Mouse (Mus musculus): ENCODE results near the gene Cbfa2t3.

The Cbfa2t3 gene

GRCm38 (mm10) chr8:122610209-122610608, 88.7 kb downstream of the Cbfa2t3 start:
- no peak for DNase-seq (ENCODE audit: low spot score in 2 of 2)

GRCm38 (mm10) chr8:122606810-122607209, 92.1 kb downstream of the Cbfa2t3 start:
- no peak for DNase-seq (ENCODE audit: low spot score in 2 of 2)

GRCm38 (mm10) chr8:122605367-122605766, 93.5 kb downstream of the Cbfa2t3 start:
- DNase-seq (ENCODE audit: low spot score in 2 of 2): no peak

GRCm38 (mm10) chr8:122604640-122605039, 94.3 kb downstream of the Cbfa2t3 start:
- no peak for DNase-seq (ENCODE audit: low spot score in 2 of 2)

DNA sequence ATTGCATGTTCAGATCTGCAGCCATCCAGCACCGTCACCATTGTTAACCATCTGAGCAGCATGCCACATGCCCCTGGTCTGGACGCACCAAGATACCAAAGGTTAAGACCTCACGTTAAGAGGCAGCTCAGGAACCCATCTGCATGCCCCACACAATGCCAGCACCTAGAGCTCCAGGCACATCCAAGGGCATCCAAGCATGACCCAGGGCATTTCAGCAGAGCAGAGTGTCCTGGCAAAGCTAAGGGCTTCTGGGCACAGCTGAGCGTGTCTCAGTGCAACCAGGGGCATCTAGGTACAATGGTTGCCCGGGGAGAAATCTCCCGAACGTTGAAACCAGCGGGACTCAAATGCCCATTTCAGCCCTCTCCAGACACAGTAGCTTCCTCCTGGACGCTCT, 98.2 kb downstream of the Cbfa2t3 start:
- DNase-seq (ENCODE audit: low spot score in 2 of 2): no peak

GRCm38 (mm10) chr8:122596031-122596430, 102.9 kb downstream of the Cbfa2t3 start:
- DNase-seq (ENCODE audit: low spot score in 2 of 2): no peak

DNA sequence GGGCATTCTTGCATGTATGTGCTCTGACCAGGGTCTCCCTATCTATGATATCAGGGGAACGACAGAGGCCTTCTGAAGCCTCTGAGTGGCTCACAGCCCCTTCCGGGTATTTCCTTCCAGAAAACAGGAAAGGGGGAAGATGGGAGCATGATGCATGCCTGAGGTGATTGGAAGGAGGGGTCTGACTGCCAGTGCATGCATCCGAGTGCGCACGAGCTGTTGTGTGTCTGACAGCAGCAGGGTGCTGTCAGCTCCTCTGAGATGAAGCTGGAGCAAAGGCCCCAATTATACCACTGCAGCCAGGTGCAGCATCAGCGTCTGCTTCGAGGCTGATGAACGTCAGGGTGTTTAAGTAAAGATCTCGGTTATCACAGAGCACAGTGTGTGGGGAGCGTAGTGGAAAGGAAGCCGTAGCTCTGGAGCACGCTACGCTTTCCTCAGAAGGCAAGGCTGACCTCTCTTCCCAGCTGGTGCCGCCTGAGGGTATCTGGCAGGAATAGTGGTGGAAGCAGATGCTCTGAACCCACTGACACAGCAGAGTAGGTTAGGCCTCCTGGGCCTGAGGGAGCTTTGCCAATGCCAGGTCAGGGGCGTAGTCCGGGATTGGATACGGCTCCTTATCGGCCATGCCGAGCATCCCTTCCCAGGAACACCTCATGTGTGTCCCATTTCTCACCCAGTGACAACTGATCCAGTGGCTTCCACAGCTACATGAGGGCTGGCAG, 105.0 kb downstream of the Cbfa2t3 start:
- DNase-seq (ENCODE audit: low spot score in 2 of 2): no peak

- DNase-seq (ENCODE audit: low spot score in 2 of 2): no peak
These were observed 105.7 kb downstream of the Cbfa2t3 start for GRCm38 (mm10) chr8:122593240-122593639.

DNA sequence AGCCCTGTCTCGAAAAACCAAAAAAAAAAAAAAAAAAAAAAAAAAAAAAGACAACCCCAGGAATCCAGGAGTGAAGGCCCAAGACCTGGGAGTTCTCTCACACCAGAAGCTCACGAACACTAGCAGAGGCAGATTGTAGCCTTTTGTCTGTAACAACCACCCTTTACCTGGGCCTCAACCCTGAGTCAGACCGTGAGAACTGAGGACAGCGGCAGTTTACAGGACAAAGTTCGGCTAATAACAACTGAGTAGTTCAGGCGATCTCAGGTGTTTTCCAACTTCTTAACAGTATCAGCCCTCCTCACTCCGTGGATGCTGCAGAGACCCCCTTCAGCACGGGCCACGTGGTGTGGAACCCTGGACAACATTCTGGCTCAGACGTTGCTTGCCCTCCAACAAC, 112.2 kb downstream of the Cbfa2t3 start:
- no peak for DNase-seq (ENCODE audit: low spot score in 2 of 2)

DNA sequence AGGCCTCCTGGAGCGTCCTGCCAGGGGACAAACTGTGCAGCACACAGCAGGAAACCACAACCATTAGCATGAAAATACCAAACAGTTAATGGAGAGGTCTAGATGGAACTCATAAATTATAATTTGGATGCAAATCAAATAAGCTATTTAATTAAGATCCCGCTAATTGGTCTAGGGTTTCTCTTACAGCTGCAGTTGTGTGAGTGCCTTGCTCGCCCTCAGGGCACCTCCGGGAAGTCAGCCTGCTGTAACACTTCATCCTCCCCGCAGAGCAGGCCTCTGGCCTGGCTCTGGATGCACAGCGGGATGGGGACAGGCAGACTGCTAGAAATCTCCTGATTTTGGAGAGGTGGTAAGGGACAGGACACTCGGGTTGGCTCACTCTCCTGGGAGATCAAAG, 112.7 kb downstream of the Cbfa2t3 start:
- DNase-seq (ENCODE audit: low spot score in 2 of 2): no peak

GRCm38 (mm10) chr8:122585411-122585891, 113.5 kb downstream of the Cbfa2t3 start:
- no peak for DNase-seq (ENCODE audit: low spot score in 2 of 2)

DNA sequence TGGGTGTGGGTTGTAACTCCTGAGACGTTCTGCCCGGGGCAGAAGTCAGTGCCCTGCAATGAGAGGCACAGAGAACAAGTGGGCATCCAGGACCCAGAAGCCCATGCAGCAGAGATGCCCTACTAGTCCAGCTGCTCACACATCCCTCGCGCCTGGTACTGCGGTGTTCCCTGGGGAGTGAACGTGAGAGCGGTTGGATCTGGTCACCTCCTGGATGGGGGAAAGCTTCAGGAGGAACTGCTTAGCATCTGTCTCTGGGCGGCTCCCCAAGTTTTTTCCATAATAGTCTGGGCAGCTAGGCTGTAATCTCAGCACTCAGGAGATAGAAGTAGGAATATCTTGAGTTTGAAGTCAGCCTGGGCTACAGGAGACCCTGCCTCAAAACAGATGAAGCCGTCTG, 113.9 kb downstream of the Cbfa2t3 start:
- no peak for DNase-seq (ENCODE audit: low spot score in 2 of 2)

DNA sequence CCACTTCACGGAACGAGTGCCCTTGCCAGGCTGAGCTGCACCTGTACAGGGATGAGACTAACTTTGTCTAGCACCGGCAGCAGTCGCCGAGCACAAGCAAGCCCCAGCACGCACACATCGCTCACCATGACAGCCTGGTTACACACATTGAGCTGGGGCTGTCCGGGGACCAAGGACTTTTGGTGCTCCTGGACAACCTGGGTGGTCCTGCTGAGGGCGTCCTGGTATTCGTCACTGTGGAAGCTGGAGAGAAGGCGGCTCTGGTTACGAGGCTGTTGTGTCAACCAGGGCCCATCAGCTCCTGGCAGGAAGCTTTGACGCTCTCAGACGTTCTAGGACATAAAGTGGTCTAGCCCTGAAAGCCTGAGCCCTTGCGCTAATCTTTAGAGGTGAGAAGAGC, 118.0 kb downstream of the Cbfa2t3 start:
- DNase-seq (ENCODE audit: low spot score in 2 of 2): no peak

DNA sequence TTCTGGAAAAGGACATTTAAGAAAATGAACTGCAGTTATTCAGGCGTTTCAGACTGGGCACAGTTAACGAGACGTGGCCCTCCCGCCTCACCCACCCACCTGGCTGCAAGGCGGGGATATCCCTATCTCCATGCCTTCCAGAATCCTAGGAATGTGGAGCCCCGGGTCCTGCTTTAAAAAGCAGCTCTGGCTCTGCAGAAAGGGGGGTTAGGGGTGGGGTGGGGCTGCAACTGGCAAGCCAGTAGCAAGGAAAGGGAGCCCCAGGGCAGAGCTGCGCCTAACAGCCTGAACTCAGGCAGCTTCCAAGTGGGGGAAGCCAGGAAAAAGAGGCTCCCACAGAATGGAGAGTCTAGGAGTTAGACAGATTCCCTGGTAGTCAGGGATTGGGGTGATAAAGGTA, 119.7 kb downstream of the Cbfa2t3 start:
- DNase-seq (ENCODE audit: low spot score in 2 of 2): no peak

DNA sequence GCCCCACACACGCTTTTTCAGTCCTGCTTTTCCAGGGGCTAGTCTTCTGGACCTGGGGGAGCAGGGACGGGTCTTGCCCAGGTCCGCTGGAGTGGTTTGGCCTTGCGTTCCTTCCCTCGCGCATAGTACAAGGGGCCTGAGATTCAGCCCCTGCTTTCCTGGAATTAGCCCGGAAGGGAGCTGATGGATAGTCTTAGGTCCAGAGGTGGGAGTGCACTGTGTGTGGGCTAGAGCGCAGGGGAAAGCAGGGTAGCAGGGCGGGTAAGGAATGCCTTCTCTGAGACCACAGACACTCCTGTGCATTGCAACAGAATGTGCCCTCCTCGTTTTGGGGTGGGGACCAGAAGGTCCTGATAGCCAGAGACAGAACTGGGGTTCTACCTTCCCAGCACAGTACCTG, 121.8 kb downstream of the Cbfa2t3 start:
- no peak for DNase-seq (ENCODE audit: low spot score in 2 of 2)

DNA sequence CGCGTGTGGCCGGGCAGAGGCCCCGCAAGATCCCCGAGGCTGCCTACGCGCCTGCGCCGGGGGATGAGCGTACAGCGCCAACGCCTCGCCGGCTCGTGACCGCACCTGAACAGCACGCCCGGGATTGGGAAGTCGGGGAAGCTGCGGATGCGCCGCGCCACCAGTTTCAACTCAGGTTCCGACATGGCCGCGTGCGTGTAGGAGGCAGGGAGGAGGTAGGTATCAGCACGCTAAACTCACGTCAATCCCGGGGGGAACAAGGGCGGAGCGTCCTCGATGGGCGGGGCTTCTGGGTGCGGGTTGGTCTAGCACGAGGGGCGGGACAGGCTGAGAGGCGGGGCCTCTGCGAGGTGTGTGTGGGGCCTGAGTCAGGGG, 122.3 kb downstream of the Cbfa2t3 start, which contains the start of gene Aprt:
Gene Aprt (minus strand): TSS at position 262 of the 375 bp plus-strand sequence.
- DNase-seq (ENCODE audit: low spot score in 2 of 2): peak; percentile 96 to 97

DNA sequence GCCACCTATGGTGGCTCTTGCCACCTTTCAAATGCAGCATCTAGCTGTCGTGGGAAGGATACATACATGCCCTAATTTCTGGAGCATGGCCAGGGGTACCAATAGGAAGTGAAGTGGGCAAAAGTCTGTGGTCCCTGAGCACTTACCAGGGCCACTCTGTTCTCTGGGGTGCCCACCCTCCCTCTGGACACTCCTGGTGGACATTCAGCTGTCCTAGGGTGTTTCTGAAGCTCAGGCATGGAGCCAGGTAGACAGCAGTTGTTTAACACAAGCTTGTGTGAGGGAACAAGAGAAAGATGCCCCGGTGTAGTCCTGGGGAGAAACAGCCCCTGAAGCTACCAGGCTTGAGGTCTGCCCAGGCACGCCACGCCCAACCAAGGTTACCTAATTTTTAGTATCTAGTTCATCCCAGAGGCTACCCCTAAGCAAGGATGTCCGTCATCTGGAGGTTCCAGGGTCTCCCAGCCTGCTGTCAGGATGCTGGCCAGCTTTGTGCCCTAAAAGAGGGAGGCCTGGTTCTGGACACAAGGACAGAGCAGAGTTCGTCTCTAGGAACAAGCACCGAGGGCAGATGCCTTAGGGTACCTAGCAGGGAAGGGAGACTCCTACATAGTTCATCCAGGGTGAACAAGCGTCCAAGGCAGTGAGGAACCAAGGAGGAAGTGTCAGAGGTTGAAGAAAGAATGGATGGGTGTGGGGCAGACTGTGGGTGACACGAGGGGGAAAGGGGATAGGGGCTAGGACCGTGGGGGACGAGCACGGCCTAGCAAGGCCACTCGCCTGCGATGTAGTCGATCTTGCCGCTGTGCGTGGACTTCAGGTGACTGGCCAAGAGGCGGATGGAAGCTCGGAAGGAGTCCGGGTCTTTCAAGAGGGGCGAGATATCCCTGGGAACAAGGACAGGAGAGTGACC, 122.9 kb downstream of the Cbfa2t3 start:
- DNase-seq (ENCODE audit: low spot score in 2 of 2): no peak

GRCm38 (mm10) chr8:122575286-122575685, 123.6 kb downstream of the Cbfa2t3 start:
- DNase-seq (ENCODE audit: low spot score in 2 of 2): no peak

Measured in urinary bladder, postnatal 36 days (tissue).